Mouse (Mus musculus): ENCODE measurements around the gene Tti1.

Tti1 gene

GRCm38 (mm10) chr2:157970124-157970523 is 58.1 kb downstream of the Tti1 start:
- DNase-seq (ENCODE audit: low spot score): no peak

- no peak for DNase-seq (ENCODE audit: low spot score)
Observed at GRCm38 (mm10) chr2:157967856-157968255, 60.4 kb downstream of the Tti1 start.

- DNase-seq (ENCODE audit: low spot score): no peak
Observed at GRCm38 (mm10) chr2:157957707-157958108, 70.5 kb downstream of the Tti1 start.

GRCm38 (mm10) chr2:157953978-157954377 is 74.3 kb downstream of the Tti1 start:
- no peak for DNase-seq (ENCODE audit: low spot score)

GRCm38 (mm10) chr2:157944156-157944893 is 83.9 kb downstream of the Tti1 start:
- no peak for DNase-seq (ENCODE audit: low spot score)

- peak; percentile 9 for DNase-seq (ENCODE audit: low spot score)
Observed at GRCm38 (mm10) chr2:157943514-157944155, 84.6 kb downstream of the Tti1 start.

- no peak for DNase-seq (ENCODE audit: low spot score)
Observed at GRCm38 (mm10) chr2:157940586-157941185, 87.5 kb downstream of the Tti1 start.

GRCm38 (mm10) chr2:157936676-157937075 is 91.6 kb downstream of the Tti1 start:
- no peak for DNase-seq (ENCODE audit: low spot score)

- no peak for DNase-seq (ENCODE audit: low spot score)
Observed at GRCm38 (mm10) chr2:157935444-157936171, 92.6 kb downstream of the Tti1 start.

- DNase-seq (ENCODE audit: low spot score): no peak
Observed at GRCm38 (mm10) chr2:157932655-157933054, 95.6 kb downstream of the Tti1 start.
